Mouse (Mus musculus) kidney, adult 8-10 months (tissue): ENCODE measurements at regions not wholly inside any gene's neighbourhood (a gene's known extent, or its start where the extent isn't known, plus 50 kb on each side); places are given as distances from the start of the nearest gene placed in this dataset.

ENCODE experiments used
- DNase-seq, 2 experiments: peaks; one replicate each; pipeline ENCODE4 v3.0.0; 2022

DNA sequence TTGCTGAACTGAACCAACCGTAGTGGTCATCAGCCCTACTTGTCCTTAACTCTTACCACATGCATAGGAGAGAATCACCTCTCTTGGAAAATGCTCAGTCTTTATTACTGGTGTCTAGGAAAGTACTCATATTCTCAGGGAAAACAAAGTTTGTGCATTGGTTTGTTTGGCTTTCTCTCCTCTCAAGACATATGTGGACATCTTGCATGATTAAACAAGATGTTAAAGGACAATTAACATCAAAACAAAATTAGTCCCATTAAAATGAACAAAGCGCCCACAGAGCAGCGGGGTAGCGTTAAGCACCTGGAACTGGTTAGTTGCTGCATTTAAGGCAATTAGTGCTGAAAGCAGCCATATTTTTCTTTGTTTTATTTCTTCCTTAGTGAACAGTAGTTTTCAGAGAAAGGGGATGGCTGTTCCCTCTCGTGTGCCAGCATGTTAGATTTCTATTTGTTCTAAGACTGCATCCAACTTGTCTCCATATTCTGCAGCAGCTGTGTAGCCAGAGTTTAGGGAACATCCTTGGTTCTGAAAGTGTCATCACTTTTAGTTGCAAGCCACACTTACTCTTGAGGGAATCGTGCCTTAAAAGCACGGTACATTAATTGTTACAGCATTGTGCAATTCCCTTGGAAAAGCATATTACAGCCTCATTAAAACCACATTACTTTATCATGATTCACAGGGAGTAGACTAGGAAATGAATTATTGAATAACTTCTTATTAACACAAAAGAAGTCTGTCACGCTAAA lies 137.7 kb downstream of the Ube2u start:
- DNase-seq, result no peak

DNA sequence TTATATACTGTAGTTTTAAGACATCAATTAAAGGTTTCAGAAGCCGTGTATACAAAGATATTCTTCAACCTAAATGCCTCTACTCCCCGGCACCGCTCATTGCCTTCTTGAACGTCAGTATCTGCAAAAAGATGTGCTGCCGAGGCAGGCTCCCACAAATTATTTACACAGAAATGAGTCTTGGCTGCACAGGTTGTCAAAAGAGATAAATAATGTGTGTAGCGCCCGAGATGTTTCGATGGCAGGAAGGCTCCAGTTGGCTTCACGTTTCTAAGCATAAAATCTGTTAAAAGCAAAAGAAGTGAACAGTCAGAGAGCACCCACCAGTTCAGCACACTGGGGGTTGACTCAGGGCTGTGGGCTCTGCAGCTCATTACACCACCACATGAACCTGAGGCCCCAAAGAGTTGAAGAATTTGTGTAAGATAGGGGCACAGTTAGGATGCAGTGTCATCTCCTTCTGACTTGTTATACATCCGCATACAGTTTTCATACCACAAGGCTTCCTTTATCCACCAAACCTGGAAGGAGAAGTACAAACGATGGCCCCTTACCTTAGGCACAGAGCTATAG lies 138.4 kb downstream of the Ube2u start:
- DNase-seq, result no peak

DNA sequence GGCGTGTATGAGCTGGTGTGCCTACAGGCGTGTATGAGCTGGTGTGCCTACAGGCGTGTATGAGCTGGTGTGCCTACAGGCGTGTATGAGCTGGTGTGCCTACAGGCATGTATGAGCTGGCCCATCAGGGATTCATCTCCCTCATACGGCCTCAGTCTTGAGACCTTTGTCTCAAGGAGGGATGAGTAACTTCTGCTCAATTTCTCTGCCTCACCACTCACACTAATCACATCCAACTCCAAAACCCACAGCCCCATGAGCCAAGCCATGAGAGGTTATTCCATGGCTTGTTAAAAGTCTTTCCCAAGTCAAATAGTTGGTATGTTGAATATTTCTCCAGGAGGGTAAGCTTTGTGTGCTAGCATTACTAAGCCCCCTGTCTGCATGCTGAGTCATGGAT lies 146.0 kb downstream of the Ube2u start:
- DNase-seq, result no peak

DNA sequence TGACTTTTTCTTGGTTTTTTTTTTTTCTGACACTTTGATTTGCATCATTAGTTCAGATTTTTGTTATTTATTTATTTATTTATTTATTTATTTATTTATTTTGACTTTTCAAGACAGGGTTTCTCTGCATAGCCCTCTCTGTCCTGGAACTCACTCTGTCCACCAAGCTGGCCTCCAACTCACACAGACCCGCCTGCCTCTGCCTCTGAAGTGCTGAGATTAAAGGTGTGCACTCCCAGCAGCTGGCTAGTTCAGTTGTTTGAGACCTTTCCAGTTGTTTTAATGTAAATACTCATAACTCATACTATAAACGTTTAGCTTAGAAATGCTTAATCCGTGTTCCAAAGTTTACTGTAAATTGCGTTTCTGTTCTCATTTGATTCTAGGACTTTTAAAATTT lies 147.9 kb downstream of the Ube2u start:
- no peak for DNase-seq

DNA sequence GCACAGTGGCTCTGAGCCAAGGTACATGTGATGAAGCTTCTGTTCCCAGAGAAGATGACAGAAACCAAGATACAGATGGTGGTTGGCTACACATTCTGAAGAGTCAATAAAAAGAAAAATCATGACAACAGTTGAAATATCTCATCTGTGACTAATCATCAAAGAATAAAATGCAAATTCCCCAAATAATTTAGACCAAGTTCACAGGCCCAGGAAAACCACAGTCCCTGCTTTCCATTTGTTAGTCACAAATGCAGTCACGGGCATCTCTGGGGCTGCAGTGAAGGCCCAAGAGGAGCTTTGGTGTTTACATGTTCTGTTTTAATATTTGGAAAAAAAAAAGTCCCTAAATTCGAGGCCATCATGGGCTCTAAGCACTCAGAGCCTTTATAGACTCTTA lies 142.1 kb upstream of the Cachd1 start:
- no peak for DNase-seq

DNA sequence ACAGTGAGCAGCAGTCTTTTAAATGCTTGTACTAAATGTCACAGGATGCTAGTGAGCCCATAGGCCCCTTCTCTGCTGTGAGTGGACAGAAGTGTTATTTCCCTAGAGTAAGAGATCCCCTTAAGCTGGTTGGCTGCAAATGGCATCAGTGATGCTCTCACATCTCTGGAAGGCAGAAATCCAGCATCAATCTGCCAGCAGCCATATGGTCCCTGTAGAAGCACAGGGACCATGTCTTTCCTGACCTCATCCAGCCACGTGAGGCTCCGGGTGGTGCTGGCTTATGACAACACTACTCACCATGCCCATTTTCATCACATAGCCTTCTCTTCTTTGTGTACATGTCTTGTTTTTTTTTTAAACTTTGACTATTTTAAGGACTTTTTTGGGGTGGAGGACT lies 138.9 kb upstream of the Cachd1 start:
- no peak for DNase-seq

DNA sequence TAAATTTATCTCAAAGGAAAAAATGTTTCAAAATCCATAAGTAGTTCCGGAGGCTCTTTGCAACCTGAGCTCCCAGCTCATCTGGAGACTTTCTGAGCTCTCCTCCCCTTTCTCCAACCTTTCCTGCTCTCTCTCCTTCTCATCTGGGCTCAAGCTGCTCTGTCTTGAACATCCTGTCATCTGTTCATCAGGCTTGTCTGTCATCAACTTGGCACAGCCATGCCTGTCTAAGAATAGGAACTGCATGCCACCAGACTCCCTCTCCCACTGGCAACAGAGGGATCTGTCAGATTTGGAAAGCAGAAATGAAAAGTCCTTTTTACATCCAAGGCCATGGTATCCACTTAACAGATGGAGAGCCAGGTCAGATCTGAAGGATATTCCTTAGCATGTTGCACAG lies 115.3 kb upstream of the Cachd1 start:
- no peak for DNase-seq

DNA sequence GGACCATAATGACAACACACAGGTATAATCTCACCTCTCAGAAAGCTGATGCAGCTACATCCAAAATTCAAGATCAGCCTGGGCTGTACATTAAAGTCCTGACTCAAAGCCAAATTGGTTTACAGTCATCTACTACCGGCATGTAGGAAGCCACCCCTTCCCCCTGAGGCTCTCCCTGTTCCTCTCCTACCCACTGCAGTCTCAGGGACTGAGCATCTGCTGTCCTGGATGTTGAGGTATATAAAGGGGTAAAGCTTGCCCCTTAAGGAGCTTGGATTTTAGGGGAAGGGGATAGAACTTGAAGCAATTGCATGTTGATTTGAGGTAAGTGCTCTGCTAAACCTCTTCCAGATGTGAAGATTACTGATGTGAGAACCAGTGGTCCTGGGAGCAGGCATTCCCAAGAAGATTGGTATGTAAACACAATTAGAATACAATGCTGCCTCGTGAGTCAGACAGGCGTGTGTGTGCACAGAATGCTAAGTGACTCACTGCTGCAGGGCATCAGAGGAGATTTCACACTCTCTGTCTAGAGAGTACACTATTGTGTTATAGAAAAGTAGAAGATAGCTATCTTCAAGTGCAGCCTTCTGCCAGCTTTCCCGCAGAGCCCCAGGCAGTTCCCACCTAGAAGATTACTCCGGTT lies 111.7 kb upstream of the Cachd1 start:
- no peak for DNase-seq

DNA sequence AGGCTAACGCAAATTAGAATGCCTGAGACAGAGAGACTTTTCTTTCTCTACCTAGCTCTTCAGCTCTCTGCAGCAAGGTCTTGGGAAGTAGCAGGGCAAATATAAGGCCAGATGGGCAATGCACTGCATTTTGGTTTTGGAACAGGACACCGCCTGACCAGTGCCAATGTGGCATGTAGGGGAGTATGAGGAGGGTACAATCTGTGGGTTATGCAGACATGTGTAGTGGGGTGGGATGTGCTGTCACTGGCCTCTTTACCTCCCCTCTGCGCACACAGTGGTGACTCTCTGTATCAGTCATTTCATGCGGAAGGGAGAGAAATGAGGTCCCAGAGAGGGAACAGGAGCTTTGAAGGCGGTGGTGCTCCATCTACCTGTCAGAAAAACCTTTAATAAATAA lies 105.9 kb upstream of the Cachd1 start:
- DNase-seq, result no peak

DNA sequence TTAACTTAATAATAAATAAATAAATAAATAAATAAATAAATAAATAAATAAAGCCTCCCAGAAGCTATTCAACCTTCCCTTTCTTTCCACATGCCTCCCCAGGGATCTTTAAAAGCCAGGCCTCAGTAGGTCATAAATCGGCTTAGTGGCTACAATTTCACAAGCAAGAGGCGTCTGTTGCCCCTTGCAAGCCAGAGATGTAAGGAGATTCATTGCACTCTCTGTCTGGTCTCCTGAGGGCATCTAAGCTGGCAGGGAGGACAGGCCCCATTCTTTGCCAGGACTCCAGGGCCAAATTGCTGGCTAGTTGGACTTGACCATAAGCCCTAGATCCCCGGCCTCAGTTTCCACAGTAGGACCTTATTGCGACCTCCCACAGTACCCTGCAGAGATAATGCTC lies 101.6 kb upstream of the Cachd1 start:
- no peak for DNase-seq

DNA sequence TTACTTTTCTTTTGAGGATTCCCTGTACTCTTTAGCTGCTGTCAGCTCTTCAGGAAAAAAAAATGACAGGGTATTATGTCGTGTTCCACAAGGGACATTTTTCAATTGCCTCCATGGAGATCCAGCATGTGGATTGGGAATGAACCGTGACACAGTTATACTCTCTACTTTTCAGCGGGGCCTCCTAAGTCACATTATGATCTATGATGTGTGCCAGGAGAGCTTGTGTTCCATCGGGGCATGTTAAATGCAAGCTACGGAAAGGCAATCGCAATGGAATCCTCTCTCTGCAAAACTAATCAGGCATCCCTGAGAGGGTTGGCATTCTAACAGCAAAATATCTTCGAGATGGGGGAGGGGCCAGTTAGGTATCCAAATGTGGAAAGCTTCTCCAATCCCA lies 92.7 kb upstream of the Cachd1 start:
- no peak for DNase-seq

DNA sequence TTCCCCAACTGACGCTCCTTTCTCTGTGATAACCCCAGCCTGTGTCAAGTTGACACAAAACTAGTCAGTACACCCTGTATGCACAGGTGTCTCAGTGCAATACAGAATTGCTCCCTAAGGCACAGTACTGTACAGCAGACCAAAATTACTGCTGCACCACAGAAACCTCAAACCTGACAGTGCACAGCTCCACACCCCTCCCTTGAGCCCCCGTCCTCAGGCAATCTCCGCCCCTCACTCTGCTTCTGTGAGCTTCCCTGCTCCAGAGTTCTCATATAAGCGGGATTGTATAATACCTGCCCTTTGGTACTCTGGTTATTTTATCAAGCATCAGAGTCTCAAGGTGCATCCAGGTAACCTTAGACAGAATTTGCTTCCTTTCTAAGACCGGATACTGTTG lies 76.5 kb upstream of the Cachd1 start:
- no peak for DNase-seq

DNA sequence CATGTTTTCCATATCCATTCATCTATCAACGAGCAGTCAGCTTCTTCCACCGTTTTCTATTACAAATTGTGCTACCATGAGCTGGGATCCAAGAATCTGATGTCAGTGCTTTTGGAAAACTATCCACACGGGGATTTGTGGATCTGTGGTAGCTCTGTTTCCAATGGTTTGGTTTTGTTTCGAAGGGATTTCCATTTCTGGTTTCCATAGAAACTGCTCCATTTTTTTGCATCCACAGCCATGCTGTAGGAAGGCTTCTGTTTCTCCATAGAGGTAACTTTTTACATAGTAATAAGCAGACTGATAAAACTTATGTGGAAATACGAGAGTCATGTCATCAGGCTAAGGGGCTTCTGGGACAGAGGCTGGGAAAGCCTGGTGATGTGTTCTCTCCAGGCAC lies 76.1 kb upstream of the Cachd1 start:
- no peak for DNase-seq

DNA sequence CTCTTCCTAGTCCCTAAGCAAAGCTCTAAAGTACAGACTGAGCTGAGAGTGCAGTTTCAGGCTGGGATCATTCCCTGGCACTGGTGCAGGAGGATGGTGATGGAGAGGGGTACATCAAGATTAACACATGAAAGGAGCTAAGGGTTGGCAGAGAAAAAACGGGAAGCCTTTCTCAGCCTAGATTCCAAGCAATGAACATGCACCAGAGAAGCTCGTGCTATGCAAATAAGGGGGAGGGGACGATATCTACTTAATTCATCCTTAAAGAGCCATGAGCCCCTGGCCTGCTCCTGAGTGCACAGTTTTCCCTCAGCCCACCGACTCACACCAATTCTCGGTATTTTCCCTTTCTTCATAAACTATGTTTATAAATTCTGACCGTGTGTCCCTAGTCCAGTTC lies 70.5 kb upstream of the Cachd1 start:
- no peak for DNase-seq

DNA sequence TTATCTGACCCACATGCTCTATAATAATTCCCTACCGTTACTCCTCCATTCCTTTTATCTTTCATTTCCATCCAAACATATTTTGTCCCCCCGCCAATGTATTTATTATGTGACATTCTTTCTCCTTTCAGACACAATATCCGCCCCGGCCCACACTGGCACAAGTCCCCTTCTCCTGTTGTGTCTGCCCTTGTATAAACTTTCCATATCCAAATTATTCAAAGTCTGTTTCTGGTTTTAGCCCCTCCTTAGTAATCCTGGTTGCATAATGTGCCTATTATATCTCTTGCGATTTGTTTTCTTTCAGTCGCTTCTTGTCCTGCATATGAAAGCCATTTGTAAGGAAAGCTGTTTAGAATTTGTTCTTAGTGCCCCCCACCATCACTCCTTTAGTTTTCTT lies 69.3 kb upstream of the Cachd1 start:
- no peak for DNase-seq

DNA sequence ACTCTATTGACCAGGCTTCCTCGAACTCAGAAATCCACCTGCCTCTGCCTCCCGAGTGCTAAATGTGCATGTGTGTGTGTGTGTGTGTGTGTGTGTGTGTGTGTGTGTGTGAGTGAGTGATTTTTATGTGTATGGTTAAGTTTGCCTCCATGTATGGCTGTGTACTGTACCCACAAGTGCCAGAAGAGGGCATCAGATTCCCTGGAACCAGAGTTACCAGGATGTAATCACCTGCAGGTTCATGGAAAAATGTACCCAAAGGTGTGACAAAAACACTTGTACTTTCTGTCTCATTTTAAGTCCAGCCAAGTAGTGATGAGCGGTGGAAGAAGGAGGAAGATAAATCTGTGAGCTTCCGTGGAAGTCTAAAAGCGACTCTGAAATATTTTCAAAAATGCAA lies 68.2 kb upstream of the Cachd1 start:
- no peak for DNase-seq

DNA sequence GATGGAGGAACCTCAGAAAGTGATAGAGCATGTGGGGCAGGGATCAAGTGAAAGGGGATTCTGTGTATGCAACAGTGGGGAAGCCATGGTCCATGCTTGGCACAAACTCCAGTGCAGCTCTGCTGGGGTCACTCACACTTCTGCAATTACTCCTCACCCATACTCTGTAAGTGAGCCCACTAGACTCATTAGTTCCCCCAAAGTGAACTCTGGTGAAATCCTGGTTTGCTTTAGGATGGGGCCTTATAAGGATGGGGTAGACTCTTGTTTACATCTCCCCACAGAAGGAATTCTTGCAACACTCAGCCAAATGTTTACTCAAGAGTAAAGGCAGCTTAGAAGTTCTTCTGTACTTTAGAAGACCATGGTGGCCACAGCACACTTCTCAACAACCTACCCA lies 62.2 kb upstream of the Cachd1 start:
- no peak for DNase-seq

DNA sequence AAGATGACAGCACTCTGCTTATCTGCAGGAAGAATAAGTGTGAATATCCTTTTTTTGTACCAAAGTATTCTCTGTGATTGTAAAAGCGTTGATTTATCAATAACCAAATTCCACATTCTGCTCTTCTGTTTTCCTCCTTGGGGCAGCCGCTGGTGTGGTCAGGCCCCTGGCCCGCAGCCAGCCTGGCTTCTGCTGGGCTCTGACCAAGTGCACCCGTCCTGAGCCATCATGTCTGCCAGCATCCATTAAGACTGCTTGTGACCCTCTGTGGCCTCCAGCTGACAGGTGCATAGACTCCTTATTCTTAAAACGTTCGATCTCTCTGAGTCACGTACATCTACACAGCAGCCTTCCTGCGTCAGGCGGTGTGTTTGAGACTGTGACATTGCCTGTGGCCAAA lies 58.9 kb upstream of the Cachd1 start:
- DNase-seq, result no peak

DNA sequence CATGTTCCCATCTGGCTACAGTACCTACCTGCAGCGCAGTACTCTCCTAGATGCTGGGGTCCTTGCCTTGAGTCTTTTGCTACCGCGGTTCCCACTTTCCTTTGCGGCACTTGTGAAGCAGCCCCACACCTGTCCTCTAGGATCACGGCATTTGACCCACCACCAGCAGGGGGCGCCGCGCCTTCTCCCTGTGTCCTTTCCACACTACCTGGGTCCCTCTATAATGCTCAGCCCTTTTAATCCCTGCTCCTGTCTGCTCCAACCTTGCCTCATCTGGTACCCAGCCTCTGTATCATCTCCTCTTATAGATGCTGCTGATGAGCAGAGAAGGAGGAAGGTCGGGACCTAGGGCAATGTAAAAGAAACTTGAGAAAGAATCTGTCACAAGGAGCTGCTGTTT lies 53.9 kb upstream of the Cachd1 start:
- peak; percentile 36 to 78 for DNase-seq

DNA sequence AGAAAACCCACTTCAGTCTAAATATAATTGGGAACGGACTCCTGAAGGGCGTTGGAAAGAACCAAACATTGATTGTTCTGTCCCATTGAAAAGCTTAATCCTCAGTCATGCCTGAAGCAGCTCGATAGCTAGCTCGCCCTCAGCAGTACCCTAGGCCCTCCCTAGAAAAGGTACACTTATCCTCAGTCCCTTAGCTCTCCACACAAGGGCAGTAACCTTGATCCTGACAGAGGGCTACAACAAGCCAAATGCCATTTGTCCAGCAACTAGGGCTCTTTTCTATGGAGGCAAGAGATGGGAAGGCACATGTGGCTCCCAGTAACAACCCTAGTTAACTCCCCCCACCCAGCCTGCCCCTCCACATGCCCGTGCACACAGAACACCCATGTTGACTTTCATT lies 53.4 kb upstream of the Cachd1 start:
- DNase-seq, result no peak

DNA sequence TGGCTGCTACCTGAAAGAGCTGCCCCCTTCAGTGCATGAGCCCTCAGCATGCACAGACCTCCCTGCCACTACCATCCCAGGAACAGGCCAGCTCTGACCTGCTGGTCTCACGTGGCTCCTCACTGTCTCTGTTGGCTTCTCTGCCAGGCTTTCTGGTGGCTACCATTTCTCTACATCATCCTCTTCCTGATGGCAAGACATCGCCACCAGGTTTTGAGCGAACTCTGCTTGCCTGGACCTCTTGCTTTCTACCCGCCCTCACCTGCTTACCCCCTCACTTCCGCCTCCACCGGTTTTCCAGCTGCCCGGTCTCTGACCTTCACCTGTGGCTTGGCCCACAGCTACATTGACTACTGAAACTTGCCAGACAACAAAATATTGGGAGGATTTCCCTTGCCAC lies 50.7 kb upstream of the Cachd1 start:
- DNase-seq, result no peak

DNA sequence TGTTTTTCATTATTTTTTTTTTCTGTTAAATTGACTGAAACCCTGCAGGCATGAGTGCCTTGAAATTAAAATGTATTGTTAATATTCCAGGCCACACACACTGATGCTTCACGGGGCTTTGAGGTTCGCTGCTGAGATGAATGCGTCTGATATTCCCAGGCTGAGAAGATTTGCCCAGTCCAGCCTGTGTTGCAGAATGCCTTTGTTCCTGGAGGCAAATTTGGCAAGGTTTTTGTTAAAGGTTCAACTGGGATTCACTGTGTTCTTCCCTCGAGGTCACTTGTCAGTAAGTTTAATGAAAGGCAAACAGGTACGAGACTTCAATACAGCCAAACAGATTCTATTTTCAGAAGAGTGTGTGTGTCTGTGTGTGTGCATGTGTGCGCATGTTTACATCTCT lies 50.0 kb upstream of the Cachd1 start:
- DNase-seq, result no peak
